Mouse (Mus musculus): ENCODE results near the gene Tmem81.
"Not testable (repeated sequence)": the region's sequence is repeated elsewhere in the genome, so short reads cannot be mapped to it uniquely, and the experiment has no call there.

Gene Tmem81

GRCm38 (mm10) chr1:132506058-132506457 lies at the start of gene Tmem81:
Tmem81 (plus strand) TSS chr1:132506230.
- DNase-seq, result no peak

DNA sequence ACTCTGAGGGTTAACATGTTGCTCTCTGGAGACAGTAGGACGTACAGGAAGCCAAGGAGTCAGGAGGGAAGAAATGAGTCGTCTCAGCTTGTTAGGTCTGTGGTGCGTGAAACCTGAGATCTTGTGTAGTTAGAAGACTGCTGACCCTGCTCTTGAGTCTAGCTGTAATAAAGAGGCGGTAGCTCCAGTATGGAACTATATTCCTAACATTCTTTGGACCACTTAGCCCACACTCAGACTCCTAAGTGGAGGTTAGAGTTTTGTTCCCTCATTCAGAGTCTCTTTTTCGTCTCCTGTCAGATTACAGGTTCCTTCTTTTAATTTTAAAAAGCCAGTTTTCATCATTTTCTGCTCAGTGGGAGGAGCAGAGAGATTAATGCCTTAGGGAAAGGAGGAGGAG lies 41.4 kb upstream of the Tmem81 start:
- no peak for DNase-seq

- DNase-seq, result no peak
Measured at GRCm38 (mm10) chr1:132468926-132469325, 37.1 kb upstream of the Tmem81 start.

DNA sequence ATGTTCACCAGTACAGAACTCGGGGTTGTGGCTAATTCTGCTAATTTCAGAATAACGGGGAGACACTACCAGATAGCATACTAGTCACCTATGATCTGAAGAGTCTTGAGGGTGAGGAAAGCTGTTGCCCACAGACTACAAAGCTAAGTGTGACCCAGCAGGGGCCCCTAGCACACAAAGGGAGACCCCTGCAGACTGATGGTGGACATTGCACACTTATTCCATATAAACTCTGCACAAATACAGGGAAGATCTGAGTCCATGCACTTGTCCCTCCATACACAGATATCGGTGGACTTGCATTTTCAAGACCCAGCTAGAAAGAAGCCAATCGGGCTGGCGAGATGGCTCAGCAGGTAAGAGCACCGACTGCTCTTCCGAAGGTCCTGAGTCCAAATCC lies 36.5 kb upstream of the Tmem81 start:
- no peak for DNase-seq

DNA sequence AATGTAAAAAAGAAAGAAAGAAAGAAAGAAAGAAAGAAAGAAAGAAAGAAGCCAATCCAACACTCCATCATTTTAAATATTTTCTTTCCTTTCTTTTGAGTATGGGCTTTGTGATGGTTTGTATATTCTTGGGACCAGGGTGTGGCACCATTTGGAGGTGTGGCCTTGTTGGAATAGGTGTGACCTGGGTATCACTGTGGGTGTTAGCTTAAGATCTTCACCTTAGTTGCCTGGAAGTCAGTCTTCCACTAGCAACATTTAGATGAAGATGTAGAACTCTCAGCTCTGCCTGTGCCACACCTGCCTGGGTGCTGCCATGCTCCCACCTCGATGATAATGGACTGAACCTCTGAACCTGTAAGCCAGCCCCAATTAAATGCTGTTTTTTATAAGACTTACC lies 36.0 kb upstream of the Tmem81 start:
- not testable (repeated sequence) for DNase-seq

GRCm38 (mm10) chr1:132471032-132471431 lies 35.0 kb upstream of the Tmem81 start:
- DNase-seq, result no peak

GRCm38 (mm10) chr1:132471499-132471898 lies 34.5 kb upstream of the Tmem81 start:
- DNase-seq, result no peak

DNA sequence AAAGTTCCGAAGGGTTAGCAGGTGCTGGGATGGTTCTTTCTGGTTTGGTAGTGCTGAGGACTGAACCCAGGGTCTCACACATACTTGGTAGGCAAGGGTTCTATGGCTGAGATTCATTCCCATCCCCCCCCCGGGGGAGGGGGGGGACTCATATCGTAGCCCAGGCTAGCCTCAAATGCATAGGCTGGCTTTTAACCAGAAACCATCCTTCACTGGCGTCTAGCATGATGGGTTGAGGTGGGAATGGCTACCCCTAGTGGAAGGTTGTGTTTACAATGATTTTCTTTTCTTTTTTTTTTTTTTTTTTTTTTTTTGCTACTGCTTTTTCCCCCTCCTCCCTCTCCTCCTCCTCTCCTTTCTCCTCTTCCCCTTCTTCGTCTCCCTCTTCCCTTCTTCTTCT lies 33.5 kb upstream of the Tmem81 start:
- DNase-seq, result no peak

DNA sequence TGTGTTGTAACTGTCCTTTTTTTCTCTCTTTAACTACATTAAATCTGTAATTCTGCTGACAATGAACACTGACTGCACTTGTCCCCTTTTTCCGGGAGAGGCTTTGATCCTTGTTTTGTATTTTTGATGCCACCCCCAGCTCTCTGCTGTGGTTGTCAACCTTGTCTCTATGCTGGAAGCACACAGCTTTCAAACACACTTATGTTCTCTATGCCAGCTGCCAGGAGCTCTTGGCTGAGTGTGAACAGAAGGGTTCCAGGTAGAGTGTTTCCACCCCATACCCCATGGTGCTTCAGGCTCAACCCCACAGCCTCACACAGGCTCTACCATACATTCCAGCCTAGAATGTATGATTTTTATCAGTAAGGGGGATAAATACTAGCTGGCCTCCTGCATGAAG lies 31.5 kb upstream of the Tmem81 start:
- no peak for DNase-seq

DNA sequence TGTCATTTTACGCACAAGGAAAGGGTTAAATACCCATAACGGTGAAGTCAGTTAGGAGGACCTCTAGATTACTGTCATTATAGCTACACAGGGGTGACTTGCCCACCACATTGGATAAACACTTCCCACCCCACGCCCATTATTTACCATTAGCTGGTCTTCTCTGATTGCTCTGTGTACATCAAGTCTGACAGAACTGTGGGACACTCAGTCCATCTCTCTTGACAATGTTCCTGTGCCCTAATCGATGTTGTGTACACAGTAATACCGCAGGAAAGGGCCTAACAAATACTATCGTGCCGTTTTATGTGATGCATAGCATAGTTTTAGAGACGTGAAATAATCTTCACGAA lies 29.5 kb upstream of the Tmem81 start:
- no peak for DNase-seq

DNA sequence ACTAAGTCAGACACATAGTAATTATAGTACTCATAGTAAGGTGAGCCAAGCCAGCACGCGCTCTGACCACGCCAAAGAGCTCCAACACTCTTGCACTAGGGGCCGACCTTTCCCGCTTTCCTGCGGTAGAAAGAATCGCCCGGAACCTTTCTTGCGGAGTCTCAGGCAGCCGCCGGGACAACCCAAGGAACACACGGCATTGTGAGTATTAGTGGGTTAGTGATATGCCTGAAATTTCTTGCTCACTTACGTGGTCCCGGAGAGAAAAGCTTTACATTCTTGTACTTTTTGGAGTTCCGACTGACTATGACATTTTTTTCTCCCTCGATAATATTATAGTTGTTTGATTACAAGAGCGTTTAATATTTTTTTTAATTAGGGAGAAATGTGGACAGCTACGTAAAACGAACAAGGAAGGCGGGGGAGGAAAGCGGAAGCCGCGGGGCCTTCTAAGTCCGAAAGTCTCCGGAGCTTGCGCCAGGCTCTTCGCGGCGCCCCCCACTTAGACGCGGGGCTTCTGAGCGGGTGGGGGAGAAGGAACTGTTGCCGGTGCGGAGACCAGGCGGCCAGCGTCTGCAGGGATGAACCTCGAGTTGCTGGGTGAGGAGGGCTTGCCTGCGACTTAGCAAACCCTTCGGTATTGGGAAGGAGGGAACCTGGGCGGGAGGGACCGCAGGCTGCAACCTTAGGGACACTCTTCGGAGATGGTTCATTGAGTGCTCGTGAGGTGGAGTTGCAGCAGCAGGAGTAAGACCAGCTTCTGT lies 28.9 kb upstream of the Tmem81 start, which contains the start of gene Rbbp5:
Rbbp5 (plus strand) TSS at position 438 of the 764 bp plus-strand sequence.
- DNase-seq, result peak; percentile 83

DNA sequence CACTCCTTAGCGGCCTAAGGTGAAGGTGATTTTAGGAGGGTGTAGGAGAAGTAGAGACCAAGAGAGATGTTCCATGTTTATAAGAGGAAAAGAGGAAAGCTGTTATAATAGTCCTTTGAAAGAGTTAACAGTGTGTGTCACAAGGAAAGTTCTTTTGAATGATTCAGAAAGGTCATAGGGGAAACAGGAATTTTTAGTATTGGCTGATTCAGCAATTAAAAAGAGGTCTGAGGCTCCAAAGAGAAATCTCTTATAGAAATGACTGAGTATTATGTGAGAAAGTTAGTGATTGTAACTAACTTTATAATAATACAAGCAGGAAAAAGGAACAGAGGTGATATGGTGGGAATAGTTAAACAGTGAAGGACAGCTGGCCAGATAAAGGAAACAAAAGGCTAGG lies 26.6 kb upstream of the Tmem81 start:
- no peak for DNase-seq

GRCm38 (mm10) chr1:132481619-132482018 lies 24.4 kb upstream of the Tmem81 start:
- no peak for DNase-seq

DNA sequence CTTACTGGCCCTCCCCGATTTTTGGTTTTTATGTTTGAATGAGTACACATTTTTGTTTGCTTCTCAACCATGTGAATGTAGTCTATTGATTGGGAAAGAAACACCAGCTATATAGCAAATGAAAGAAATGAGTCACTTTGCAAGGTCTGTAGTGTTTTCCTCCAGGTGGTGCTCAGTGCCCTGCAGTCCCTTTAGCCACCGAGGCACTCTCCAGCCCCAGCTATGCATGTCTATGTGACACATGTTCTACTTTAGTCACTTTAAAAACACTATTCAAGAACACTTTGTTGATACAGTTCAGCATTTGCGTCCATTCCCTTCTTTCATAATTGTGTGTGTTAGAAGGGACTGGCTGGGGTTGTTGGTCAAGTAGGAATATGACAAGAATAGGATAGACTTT lies 22.8 kb upstream of the Tmem81 start:
- no peak for DNase-seq

- no peak for DNase-seq
Measured at GRCm38 (mm10) chr1:132483759-132484158, 22.3 kb upstream of the Tmem81 start.

DNA sequence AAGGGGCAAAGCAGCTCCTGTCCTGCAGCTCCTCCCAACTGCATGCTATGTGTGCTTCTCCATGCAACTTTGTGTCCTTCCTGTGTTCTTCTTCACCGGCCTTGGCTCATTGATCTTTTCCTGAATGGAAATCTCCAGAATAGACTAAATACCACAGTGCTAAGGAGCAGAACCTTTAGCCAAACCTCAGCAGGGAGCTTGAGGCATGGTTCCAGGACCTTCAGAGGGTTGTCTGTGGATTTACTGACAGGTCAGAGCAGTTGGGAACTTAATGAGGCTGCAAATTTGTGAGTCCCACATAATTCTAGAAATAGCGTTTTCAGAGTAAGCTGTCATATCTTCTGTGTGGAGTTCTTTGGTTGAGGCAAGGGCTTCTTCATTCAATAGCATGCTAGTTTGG lies 5.5 kb upstream of the Tmem81 start:
- peak; percentile 15 for DNase-seq

DNA sequence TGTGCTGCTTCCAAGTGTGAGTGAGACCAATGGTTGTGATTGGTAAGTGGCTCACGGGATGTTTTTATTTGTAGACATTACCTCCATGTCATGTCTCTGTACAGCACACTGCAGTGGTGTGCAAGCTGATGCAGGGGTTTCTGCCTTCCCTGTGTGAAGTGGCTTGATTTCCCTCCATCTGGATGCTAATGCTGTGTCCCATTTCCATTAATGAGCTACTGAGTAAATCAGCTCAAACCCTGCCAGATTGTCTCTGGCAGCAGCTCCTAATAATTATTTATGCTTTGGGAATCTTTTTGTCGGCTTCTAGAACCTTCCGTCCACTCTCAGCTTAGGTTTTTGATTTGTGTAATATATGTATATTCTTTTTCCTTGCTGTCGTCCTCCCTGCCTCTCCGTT lies 875 bp upstream of the Tmem81 start:
- no peak for DNase-seq

- no peak for DNase-seq
Measured at GRCm38 (mm10) chr1:132506656-132507055, 626 bp downstream of the Tmem81 start.

DNA sequence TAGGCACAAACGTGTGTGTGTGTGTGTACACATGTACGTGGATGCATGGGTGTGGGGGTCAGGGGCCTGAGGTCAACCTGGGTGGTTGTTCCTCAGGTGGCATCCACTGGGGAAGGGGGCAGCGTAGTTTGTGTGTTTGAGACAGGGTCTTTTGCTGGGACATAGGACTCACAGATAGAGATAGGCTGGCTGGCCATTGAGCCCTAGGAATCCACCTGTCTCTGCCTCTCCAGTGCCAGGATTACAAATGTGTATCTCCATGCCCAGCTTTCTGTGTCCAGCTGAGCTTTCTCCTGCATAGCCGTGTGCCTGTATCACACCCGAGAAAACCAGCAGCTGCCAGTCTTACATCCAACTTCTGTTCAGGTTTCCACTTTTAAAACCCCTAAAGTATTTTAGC lies 3.7 kb downstream of the Tmem81 start:
- DNase-seq, result peak; percentile 20

DNA sequence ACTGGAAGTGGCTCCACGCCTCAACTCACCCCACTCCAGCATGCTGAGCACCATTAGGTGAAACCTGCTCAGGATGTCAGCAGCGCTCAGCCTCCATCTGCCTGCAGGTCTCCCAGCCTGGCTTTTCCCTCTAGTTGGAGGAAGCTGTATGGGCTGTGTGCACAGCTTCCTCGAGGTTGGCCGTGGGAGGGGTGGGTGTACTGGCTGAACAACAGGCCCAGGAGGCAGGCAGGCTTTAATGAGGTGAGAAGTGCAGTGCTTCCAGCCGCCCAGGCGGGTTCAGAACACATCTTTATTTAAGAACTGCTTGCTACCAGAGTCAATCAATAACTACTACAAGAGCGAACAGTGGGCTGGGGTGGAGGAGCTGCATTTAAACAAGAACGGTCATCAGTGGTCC lies 5.5 kb downstream of the Tmem81 start:
- DNase-seq, result peak; percentile 29

DNA sequence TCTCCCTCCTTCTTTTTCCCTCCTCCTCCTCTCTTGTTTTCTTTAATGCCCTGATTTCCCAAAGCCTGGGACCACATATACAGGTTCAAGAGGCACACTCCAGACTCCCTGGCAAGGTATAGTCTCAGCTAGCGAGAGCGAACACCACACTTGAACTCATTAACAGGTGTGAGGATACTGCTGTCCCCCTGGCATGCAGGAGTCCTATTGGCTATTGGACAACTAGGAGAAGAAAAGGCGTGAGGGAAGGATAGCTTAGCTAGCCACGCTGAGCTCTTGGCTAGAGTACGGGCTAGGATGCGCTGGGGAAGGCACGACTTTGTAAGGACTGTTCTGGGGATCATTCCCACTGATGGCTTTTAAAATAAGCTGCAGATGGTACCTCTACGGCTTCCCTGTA lies 6.1 kb downstream of the Tmem81 start:
- peak; percentile 21 for DNase-seq

- DNase-seq, result no peak
Measured at GRCm38 (mm10) chr1:132515339-132515738, 9.3 kb downstream of the Tmem81 start.

DNA sequence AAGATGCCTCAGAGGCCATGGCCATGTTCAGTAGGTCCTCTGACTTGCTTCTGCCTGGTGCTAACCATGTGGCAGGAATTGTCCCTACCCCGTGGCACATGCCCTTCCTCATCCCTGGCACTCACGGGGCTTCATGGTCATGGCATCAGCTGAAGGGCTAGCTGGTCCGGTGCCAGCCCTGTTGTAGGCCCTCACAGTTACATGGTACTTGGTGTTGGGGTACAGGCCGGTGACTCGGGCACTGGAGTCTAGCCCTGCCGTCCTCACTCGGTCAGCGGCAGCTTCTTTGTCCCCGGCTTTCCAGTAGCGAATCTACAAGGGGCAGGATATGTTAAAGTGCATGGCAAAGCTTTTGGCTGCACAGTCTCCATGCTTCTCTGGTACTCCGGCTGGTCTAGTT lies 10.7 kb downstream of the Tmem81 start:
- peak; percentile 27 for DNase-seq

GRCm38 (mm10) chr1:132518621-132519020 lies 12.6 kb downstream of the Tmem81 start:
- peak; percentile 69 for DNase-seq

DNA sequence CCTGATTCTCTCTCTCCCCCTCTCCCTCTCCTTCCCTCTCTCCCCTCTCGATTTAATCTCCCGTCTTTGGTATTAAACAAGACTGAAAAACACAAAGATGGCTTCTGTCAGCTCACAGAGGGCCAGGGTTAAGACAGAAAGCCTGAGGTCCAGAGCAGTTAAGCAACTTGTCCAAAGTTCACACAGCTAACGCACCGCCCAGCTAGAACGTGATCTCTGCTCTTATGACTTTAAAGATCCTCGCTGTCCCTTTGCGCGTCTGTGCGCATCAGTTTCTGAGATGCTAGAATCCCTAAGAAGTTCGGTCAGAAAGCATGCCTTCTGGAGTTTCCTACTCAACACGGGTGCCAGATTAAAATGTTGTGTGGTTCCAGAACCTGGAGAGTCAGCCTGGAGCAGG lies 13.7 kb downstream of the Tmem81 start:
- DNase-seq, result no peak
